Mouse (Mus musculus) bone marrow, adult 2 months (tissue): ENCODE measurements around the gene Prrt1. TPM values are rescaled to one million over a fixed set of nuclear protein-coding genes. Genes with fewer than 3 reads are reported as not detected.

Source experiments
- H3K27ac ChIP-seq: fragments of 200-500 bp; 2 replicates; pipeline ENCODE4 v1.5.1; 2012; ENCODE audit warnings: low read depth, mild to moderate bottlenecking, control low read depth, inconsistent platforms, low read length; ENCODE audit not compliant: control insufficient read depth, poor library complexity, insufficient read depth
- H3K4me1 ChIP-seq: fragments of 200-500 bp; 2 replicates; pipeline ENCODE4 v1.6.1; 2011; ENCODE audit warnings: low read length; ENCODE audit not compliant: control insufficient read depth, insufficient read depth
- H3K4me3 ChIP-seq: fragments of 200-500 bp; replicated peaks from 2 replicates; pipeline ENCODE3; 2011; ENCODE audit warnings: mild to moderate bottlenecking, low read depth, low read length, control low read depth; ENCODE audit not compliant: control insufficient read depth
- CTCF ChIP-seq: fragments of 200-500 bp; IDR thresholded peaks from 2 replicates; pipeline ENCODE4 v1.5.1; 2011; ENCODE audit warnings: low read length, control low read depth; ENCODE audit not compliant: control insufficient read depth, insufficient read depth
- POLR2A ChIP-seq: fragments of 200-500 bp; IDR thresholded peaks from 2 replicates; pipeline ENCODE4 v1.6.1; 2011; ENCODE audit warnings: low read depth, mild to moderate bottlenecking, control low read depth, low read length, borderline replicate concordance; ENCODE audit not compliant: control insufficient read depth
- WGBS: fragments of 180-500 bp; shearing (Covaris S2); methylation state at CpG from one replicate; pipeline ENCODE4 v1.1.7; 2018; 5-methylcytosine and 5-hydroxymethylcytosine counted together
- polyA plus RNA-seq: library from polyadenylated mRNA; stranded (reverse); fragments of >200 nt; gene quantifications from 2 replicates; pipeline ENCODE4 v1.2.4, GENCODE M21; 2011; ENCODE audit warnings: low replicate concordance; ENCODE audit not compliant: missing spikeins, insufficient read depth, insufficient read length

Gene Prrt1
- polyA plus RNA-seq, 1 experiment = 4.5 TPM

- no peaks in the 10 kb centered on the region; the same call in 1 of the 2 replicates for H3K4me1 ChIP-seq
- WGBS = 4% methylated on average over 29 of the region's 29 CpGs
- peak within 1 kb of the TSS; percentile 66 for H3K27ac ChIP-seq
- TF ChIP-seq POLR2A (no peak), CTCF (no peak)
- peak within 1 kb of the TSS; percentile 63 for H3K4me3 ChIP-seq
These were observed 1.2 kb upstream of the Prrt1 start, which contains the start of gene Ppt2 for GRCm38 (mm10) chr17:34627943-34628643. Gene Ppt2 (minus strand): TSS chr17:34628510.

GRCm38 (mm10) chr17:34628644-34628967 is 727 bp upstream of the Prrt1 start:
- peaks cover 1% of the 10 kb centered on the region; the same call in 1 of the 2 replicates for H3K4me1 ChIP-seq
- no peak overlapping the region for H3K4me3 ChIP-seq
- TF ChIP-seq POLR2A (no peak), CTCF (no peak)
- 67% methylated on average over 5 of the region's 5 CpGs for WGBS
- no peak overlapping the region for H3K27ac ChIP-seq

GRCm38 (mm10) chr17:34629796-34630603 is 667 bp downstream of the Prrt1 start:
- TF ChIP-seq POLR2A (no peak), CTCF (no peak)
- Histone ChIP-seq H3K27ac (no peak overlapping the region), H3K4me1 (peaks cover 1% of the 10 kb centered on the region; the same call in 1 of the 2 replicates), H3K4me3 (no peak overlapping the region)
- 18% methylated on average over 12 of the region's 12 CpGs for WGBS

- no peak for TF ChIP-seq POLR2A
- no peak for TF ChIP-seq CTCF
- Histone ChIP-seq H3K4me3 (peak overlapping the region; percentile 17), H3K27ac (no peak overlapping the region), H3K4me1 (peaks cover 1% of the 10 kb centered on the region; the same call in 1 of the 2 replicates)
- 2% methylated on average over 48 of the region's 48 CpGs for WGBS
These were observed 1.5 kb downstream of the Prrt1 start for GRCm38 (mm10) chr17:34630761-34631301.

- H3K4me1 ChIP-seq = peaks cover 1% of the 10 kb centered on the region; the same call in 1 of the 2 replicates
- no peak overlapping the region; the same call in 1 of the 2 replicates for H3K27ac ChIP-seq
- H3K4me3 ChIP-seq = peak overlapping the region; percentile 34
- TF ChIP-seq POLR2A (no peak), CTCF (no peak)
- WGBS = 25% methylated on average over 12 of the region's 12 CpGs
These were observed 2.3 kb downstream of the Prrt1 start for GRCm38 (mm10) chr17:34631647-34632046.

GRCm38 (mm10) chr17:34632261-34632691 is 2.9 kb downstream of the Prrt1 start:
- Histone ChIP-seq H3K27ac (peak overlapping the region; percentile 68), H3K4me3 (peak overlapping the region; percentile 58), H3K4me1 (peaks cover 1% of the 10 kb centered on the region; the same call in 1 of the 2 replicates)
- WGBS = under 1% methylated on average over 26 of the region's 26 CpGs
- TF ChIP-seq CTCF = no peak
- TF ChIP-seq POLR2A = peak; percentile 48; the same call in 1 of the 2 replicates

- Histone ChIP-seq H3K4me1 (peaks cover 2% of the 10 kb centered on the region; the same call in 1 of the 2 replicates), H3K27ac (no peak overlapping the region), H3K4me3 (no peak overlapping the region)
- TF ChIP-seq POLR2A = no peak
- TF ChIP-seq CTCF = no peak
- WGBS = 40% methylated on average over 2 of the region's 2 CpGs
These were observed 6.3 kb downstream of the Prrt1 start for GRCm38 (mm10) chr17:34635671-34636070.

GRCm38 (mm10) chr17:34637459-34637858 is 8.1 kb downstream of the Prrt1 start:
- Histone ChIP-seq H3K4me1 (peaks cover 5% of the 10 kb centered on the region; the same call in 1 of the 2 replicates), H3K4me3 (peak overlapping the region; percentile 21), H3K27ac (peak overlapping the region; percentile 63)
- 66% methylated on average over 3 of the region's 3 CpGs for WGBS
- no peak for TF ChIP-seq POLR2A
- no peak for TF ChIP-seq CTCF
